Mouse (Mus musculus): ENCODE data around the gene Abhd16a.

- no peak for TF ChIP-seq CTCF (IDR thresholded peaks at IDR 0.05; ENCODE audit: low read depth, low read length)
- TF ChIP-seq GATA1 (IDR thresholded peaks at IDR 0.05; ENCODE audit: borderline replicate concordance, low read length), result no peak
- TF ChIP-seq GATA2 (IDR thresholded peaks at IDR 0.05; ENCODE audit: borderline replicate concordance, low read depth, low read length), result no peak
- TF ChIP-seq POLR2AphosphoS5 (IDR thresholded peaks at IDR 0.05; ENCODE audit: insufficient replicate concordance, low read depth, low read length), result no peak
Measured at GRCm38 (mm10) chr17:35135591-35136320, 46.7 kb downstream of the Abhd16a start.

Measured in G1E (cell line).